Mouse (Mus musculus) limb, embryonic 11.5 days (tissue): ENCODE measurements around the gene Sp1. TPM values are rescaled to one million over a fixed set of nuclear protein-coding genes. Genes with fewer than 3 reads are reported as not detected.
A peak's percentile ranks its signal among the peaks of the same experiment; 100 is the strongest.

Experiments
- ATAC-seq: fragments of 200-750 bp; cut with Nextera tagmentation; 2 replicates; pipeline ENCODE4 v1.8.0; 2017; ENCODE audit warnings: low read depth; ENCODE audit not compliant: insufficient number of reproducible peaks, low FRiP score, low TSS enrichment
- DNase-seq: peaks from one replicate; pipeline ENCODE4 v3.0.0-alpha.2; 2015; ENCODE audit warnings: low spot score
- H3K27ac ChIP-seq: fragments of 300-500 bp; sonication (generic); replicated peaks from 2 replicates; pipeline ENCODE4 v1.5.1; 2014; ENCODE audit warnings: low read depth, mild to moderate bottlenecking, low read length
- H3K27me3 ChIP-seq: fragments of 300-500 bp; sonication (generic); 2 replicates; pipeline ENCODE4 v1.6.1; 2014; ENCODE audit warnings: mild to moderate bottlenecking, low read length, mixed read lengths; ENCODE audit not compliant: control insufficient read depth, insufficient read depth
- H3K36me3 ChIP-seq: fragments of 300-500 bp; sonication (generic); 2 replicates; pipeline ENCODE4 v1.6.1; 2014; ENCODE audit warnings: mild to moderate bottlenecking, low read length, moderate library complexity, mixed read lengths; ENCODE audit not compliant: control insufficient read depth, insufficient read depth
- H3K4me1 ChIP-seq: fragments of 300-500 bp; sonication (generic); 2 replicates; pipeline ENCODE4 v1.6.1; 2014; ENCODE audit warnings: low read length, mixed read lengths; ENCODE audit not compliant: control insufficient read depth, insufficient read depth
- H3K4me2 ChIP-seq: fragments of 300-500 bp; sonication (generic); 2 replicates; pipeline ENCODE4 v1.6.1; 2014; ENCODE audit warnings: low read depth, mild to moderate bottlenecking, moderate library complexity; ENCODE audit not compliant: severe bottlenecking
- H3K4me3 ChIP-seq: fragments of 300-500 bp; sonication (generic); 2 replicates; pipeline ENCODE4 v1.5.1; 2014; ENCODE audit warnings: low read depth, low read length
- H3K9ac ChIP-seq: fragments of 300-500 bp; sonication (generic); 2 replicates; pipeline ENCODE4 v1.6.1; 2014; ENCODE audit warnings: mild to moderate bottlenecking, low read length
- H3K9me3 ChIP-seq: fragments of 300-500 bp; sonication (generic); 2 replicates; pipeline ENCODE4 v1.6.1; 2016; ENCODE audit warnings: low read length; ENCODE audit not compliant: control insufficient read depth
- WGBS: fragments of 180-500 bp; shearing (Covaris S2); extraction: QIAGEN DNeasy Blood & Tissue Kit; methylation state at CpG from one replicate; pipeline ENCODE4 v1.1.7; 2014; 5-methylcytosine and 5-hydroxymethylcytosine counted together
- polyA plus RNA-seq: library from polyadenylated mRNA; unstranded; fragments of >200 nt; fragmentation: Nextera tagmentation; extraction: Ambion mirVana; gene quantifications from 2 replicates; pipeline ENCODE4 v1.2.1, GENCODE M21; 2014

Sp1 gene
- polyA plus RNA-seq, 1 experiment from 2014 or later, result 11.8 TPM

DNA sequence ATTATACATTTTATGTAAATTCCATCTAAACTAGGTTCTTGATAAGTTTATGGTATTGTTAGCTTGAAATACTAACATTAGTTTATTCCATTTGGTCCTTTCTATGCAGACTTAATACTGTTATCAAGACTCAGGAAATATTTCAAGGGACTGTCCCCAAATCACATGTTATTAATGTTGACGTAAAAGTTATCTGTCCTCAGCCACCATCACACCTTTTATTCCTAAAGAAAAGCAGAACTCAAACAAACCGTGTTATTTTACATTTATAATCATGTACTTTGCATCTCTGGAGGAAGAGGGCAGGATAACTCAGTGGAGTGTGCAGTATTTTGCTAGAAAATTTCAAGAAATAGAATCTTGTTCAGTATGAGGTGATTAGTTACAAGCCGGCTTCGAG is 27.2 kb downstream of the Sp1 start:
- Histone ChIP-seq H3K4me1 (no peaks in the 10 kb centered on the region), H3K4me3 (no peak overlapping the region), H3K9ac (no peak overlapping the region), H3K9me3 (no peaks in the 10 kb centered on the region), H3K4me2 (no peak overlapping the region), H3K27me3 (no peaks in the 10 kb centered on the region), H3K36me3 (peaks cover 7% of the 10 kb centered on the region; the same call in 1 of the 2 replicates), H3K27ac (no peak overlapping the region)
- whole genome bisulfite sequencing, result 96% methylated on average over 4 of the region's 4 CpGs
- no peak for DNase-seq
- no peak for ATAC-seq

- Histone ChIP-seq H3K4me1 (no peaks in the 10 kb centered on the region), H3K27me3 (no peaks in the 10 kb centered on the region), H3K36me3 (no peaks in the 10 kb centered on the region), H3K9ac (no peak overlapping the region), H3K4me2 (no peak overlapping the region), H3K9me3 (no peaks in the 10 kb centered on the region), H3K27ac (no peak overlapping the region), H3K4me3 (no peak overlapping the region)
- WGBS, result 48% methylated on average over 2 of the region's 2 CpGs
- ATAC-seq, result no peak
- peak; percentile 93 for DNase-seq
Measured at GRCm38 (mm10) chr15:102442490-102442889, 36.5 kb downstream of the Sp1 start.

- Histone ChIP-seq H3K36me3 (no peaks in the 10 kb centered on the region), H3K4me2 (no peak within 1 kb of the TSS), H3K27ac (no peak within 1 kb of the TSS), H3K27me3 (no peaks in the 10 kb centered on the region), H3K4me3 (no peak within 1 kb of the TSS), H3K9me3 (no peaks in the 10 kb centered on the region), H3K9ac (no peak within 1 kb of the TSS), H3K4me1 (no peaks in the 10 kb centered on the region)
- WGBS, result 63% methylated on average over 8 of the region's 8 CpGs
- no peak for ATAC-seq
- DNase-seq, result no peak
Measured at GRCm38 (mm10) chr15:102445146-102445545, 39.2 kb downstream of the Sp1 start, which contains the start of gene Amhr2. Amhr2 (plus strand) TSS chr15:102445367.

DNA sequence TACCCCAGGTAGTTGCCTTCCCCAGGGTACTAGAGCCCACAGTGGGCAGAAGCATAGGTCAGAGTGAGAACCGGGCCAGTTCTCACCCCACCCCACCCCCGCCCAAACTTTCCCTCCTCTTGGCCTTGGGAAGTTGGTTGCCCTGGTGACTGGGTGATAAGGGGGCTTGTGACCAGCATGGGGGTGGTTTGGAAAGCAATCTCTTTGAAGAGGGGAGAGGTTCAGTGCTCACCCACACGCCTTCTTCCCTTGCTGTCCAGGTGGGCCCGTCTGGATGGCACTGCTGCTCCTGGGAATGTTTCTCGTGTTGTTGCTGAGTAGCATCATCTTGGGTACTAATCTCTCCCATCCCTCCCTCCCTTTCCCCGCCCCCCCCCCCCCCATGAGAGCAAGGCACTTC is 40.5 kb downstream of the Sp1 start:
- no peak for DNase-seq
- Histone ChIP-seq H3K9me3 (no peaks in the 10 kb centered on the region), H3K4me1 (no peaks in the 10 kb centered on the region), H3K4me2 (no peak overlapping the region), H3K36me3 (no peaks in the 10 kb centered on the region), H3K4me3 (no peak overlapping the region), H3K27ac (no peak overlapping the region), H3K9ac (no peak overlapping the region), H3K27me3 (no peaks in the 10 kb centered on the region)
- no peak for ATAC-seq
- 40% methylated on average over 5 of the region's 6 CpGs for WGBS

DNA sequence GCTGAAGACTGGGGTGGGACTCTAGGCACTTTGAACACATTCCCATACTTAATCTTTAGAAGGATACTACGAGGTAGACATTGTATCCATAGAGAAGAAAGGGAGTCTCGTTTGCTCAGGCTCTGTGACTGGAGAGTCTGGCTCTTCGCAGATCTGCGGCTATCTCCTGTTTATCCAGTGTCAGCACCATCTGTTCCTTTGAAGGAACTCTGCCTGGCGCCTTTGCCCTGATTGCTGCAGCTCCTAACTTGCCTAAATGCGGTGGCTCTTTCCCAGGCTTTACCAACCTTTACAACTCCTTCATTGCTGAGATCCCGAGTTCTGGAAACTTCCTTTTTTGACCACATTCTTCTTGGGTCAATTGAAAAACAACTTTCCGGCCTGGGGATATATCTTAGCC is 43.4 kb downstream of the Sp1 start:
- Histone ChIP-seq H3K4me3 (no peak overlapping the region), H3K9ac (no peak overlapping the region), H3K36me3 (no peaks in the 10 kb centered on the region), H3K4me1 (no peaks in the 10 kb centered on the region), H3K9me3 (no peaks in the 10 kb centered on the region), H3K27me3 (no peaks in the 10 kb centered on the region), H3K4me2 (no peak overlapping the region), H3K27ac (no peak overlapping the region)
- DNase-seq (no peak), ATAC-seq (no peak)
- WGBS, result 38% methylated on average over 8 of the region's 8 CpGs

- no peak overlapping the region for H3K9ac ChIP-seq
- no peaks in the 10 kb centered on the region for H3K36me3 ChIP-seq
- no peaks in the 10 kb centered on the region for H3K9me3 ChIP-seq
- 43% methylated on average over 7 of the region's 7 CpGs for WGBS
- no peak overlapping the region for H3K4me3 ChIP-seq
- H3K27ac ChIP-seq, result no peak overlapping the region
- no peaks in the 10 kb centered on the region for H3K27me3 ChIP-seq
- ATAC-seq (no peak), DNase-seq (no peak)
- H3K4me1 ChIP-seq, result no peaks in the 10 kb centered on the region
- no peak overlapping the region for H3K4me2 ChIP-seq
Measured at GRCm38 (mm10) chr15:102450928-102451327, 45.0 kb downstream of the Sp1 start.

DNA sequence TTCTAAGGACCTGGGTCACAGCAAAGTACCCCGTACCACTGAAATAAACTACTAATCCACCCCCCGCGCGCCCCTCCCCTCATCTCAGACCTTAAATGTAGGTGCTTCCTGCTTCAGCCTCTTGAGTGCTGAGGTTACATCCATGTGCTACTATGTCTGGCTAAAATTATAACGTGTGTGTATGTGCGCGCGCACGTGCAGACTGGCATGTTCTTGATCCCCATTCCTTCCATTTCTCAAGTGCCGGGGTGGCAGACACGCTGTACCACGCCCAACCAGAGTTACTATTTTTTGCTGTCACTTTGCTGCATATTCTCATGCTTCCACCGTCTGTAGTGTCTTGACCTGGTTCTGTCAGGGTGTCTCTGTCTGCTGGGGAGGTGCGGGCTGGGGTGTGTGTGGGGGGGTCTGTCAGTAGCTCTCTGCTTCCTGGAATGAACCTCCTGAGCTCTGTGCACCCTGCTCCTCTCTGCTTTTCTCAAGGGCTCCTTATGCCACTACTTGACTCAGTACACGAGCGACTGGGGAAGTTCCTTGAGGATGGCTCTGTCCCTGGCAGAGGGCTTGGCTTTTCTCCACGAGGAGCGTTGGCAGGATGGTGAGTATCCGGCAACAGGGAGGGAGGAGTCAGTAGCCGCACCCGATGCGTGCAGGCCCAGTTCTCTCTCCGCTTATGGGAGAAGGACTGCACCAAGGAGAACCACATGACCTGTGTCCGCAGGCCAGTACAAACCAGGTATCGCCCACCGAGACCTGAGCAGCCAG is 45.9 kb downstream of the Sp1 start:
- H3K9me3 ChIP-seq, result no peaks in the 10 kb centered on the region
- H3K36me3 ChIP-seq, result no peaks in the 10 kb centered on the region
- no peaks in the 10 kb centered on the region for H3K4me1 ChIP-seq
- no peaks in the 10 kb centered on the region for H3K27me3 ChIP-seq
- no peak for ATAC-seq
- no peak overlapping the region for H3K4me2 ChIP-seq
- 83% methylated on average over 26 of the region's 26 CpGs for WGBS
- no peak overlapping the region for H3K27ac ChIP-seq
- DNase-seq, result no peak
- H3K9ac ChIP-seq, result no peak overlapping the region
- no peak overlapping the region for H3K4me3 ChIP-seq

DNA sequence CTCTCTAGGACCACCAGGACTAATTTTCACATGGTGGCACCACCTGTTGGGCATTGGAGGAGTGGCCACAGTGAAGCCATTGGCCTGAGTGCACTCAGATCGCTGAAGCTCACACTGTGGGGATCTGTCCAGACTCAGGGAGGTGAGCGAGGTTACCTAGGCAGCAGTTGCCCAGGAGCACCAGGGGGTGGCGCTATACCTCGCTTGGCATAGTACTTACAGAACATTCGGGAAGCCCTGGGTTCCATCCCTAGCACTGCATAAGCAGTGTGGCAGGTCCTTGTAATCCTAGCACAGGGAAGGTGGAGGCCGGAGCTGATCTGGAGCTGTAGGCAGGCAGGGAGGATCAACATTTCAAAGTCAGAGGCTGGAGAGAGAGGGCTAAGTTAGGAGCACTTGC is 50.0 kb downstream of the Sp1 start:
- H3K27ac ChIP-seq, result no peak overlapping the region
- H3K27me3 ChIP-seq, result no peaks in the 10 kb centered on the region
- H3K4me2 ChIP-seq, result no peak overlapping the region
- DNase-seq (no peak), ATAC-seq (no peak)
- no peaks in the 10 kb centered on the region for H3K9me3 ChIP-seq
- 36% methylated on average over 6 of the region's 6 CpGs for WGBS
- H3K36me3 ChIP-seq, result no peaks in the 10 kb centered on the region
- no peaks in the 10 kb centered on the region for H3K4me1 ChIP-seq
- H3K9ac ChIP-seq, result no peak overlapping the region
- H3K4me3 ChIP-seq, result no peak overlapping the region
